ENCODE assay signal across 8 mouse cellular contexts in the genomic region with DNA sequence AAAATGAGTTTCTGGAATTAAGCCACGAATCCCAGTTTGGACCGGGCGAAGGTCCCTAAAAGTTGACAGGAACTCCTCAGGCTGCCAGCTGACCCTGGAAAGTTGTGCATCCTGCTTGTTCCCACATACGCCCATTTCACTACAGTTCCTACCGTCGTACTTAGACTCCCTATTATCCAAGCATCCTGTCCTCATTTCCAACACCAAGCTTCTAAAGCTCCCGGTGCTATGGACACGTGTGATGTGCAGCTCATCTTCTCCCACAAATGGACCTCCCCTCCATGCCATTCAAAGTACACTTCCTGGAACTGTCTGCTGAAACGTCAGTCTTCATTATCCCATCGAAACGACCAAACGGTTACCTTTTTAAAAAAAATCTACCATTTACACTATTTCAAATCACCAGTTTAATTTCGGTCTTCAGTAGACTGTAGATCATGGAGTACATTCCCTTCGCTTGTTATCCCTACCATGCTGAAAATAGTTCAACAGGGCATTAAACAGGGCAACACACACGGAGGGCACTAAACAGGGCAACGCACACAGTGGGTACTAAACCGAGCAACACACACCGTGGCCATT. TPM values are rescaled to one million over a fixed set of nuclear protein-coding genes. Genes with fewer than 3 reads are reported as not detected.
DNase-seq lines count a peak whose midpoint lies in the region; ATAC-seq and TF ChIP-seq lines count a peak whose summit lies in the region.

No protein-coding gene starts in this region.

- H3K36me3 ChIP-seq in testis, adult 2 months (ENCODE audit: control insufficient read depth, insufficient read depth, low read length): no peaks in the 10 kb centered on the region
- no peaks in the 10 kb centered on the region for H3K36me3 ChIP-seq in forebrain, embryonic 14.5 days (ENCODE audit: control insufficient read depth, insufficient read depth, low read length)
- 0 out of 2 replicates have a peak, but pooled peaks cover 3% of the 10 kb centered on the region for H3K36me3 ChIP-seq in lung, embryonic 16.5 days (ENCODE audit: control insufficient read depth, insufficient read depth, low read length)
- H3K36me3 ChIP-seq in stomach, postnatal 0 days (ENCODE audit: control insufficient read depth, insufficient read depth, low read length): no peaks in the 10 kb centered on the region

- no peak for TF ChIP-seq POLR2A in testis, adult 2 months (IDR thresholded peaks at IDR 0.05; ENCODE audit: control insufficient read depth, low read depth, low read length)

- peak overlapping the region; percentile 93 for H3K4me3 ChIP-seq in testis, adult 2 months (ENCODE audit: control insufficient read depth, low read depth, low read length)
- H3K4me3 ChIP-seq in forebrain, embryonic 14.5 days (ENCODE audit: low read depth, low read length): peak overlapping the region; percentile 92
- peak overlapping the region; percentile 96 for H3K4me3 ChIP-seq in lung, embryonic 16.5 days (ENCODE audit: low read length)
- peak overlapping the region; percentile 89 for H3K4me3 ChIP-seq in stomach, postnatal 0 days (ENCODE audit: low read depth, low read length)

- H3K4me2 ChIP-seq in forebrain, embryonic 14.5 days (ENCODE audit: low read length): peak overlapping the region; percentile 81
- H3K4me2 ChIP-seq in lung, embryonic 16.5 days (ENCODE audit: low read depth, low read length): peak overlapping the region; percentile 94
- peak overlapping the region; percentile 80 for H3K4me2 ChIP-seq in stomach, postnatal 0 days (replicated peaks; ENCODE audit: low read depth)

- H3K4me1 ChIP-seq in testis, adult 2 months (ENCODE audit: control insufficient read depth, insufficient read depth, low read length): peaks cover 8% of the 10 kb centered on the region
- H3K4me1 ChIP-seq in forebrain, embryonic 14.5 days (ENCODE audit: control insufficient read depth, insufficient read depth, low read length): peaks cover 8% of the 10 kb centered on the region; the same call in 1 of the 2 replicates
- H3K4me1 ChIP-seq in lung, embryonic 16.5 days (replicated peaks; ENCODE audit: control insufficient read depth, insufficient read depth, low read length): peaks cover 12% of the 10 kb centered on the region
- 0 out of 2 replicates have a peak, but pooled peaks cover 2% of the 10 kb centered on the region for H3K4me1 ChIP-seq in stomach, postnatal 0 days (replicated peaks; ENCODE audit: control insufficient read depth, insufficient read depth)

- DNase-seq in testis, postnatal 10 days (ENCODE audit: low spot score): no peak
- peak; percentile 40 for DNase-seq in c-Kit-positive CD71-positive TER-119-positive erythroid progenitor cells, embryonic 14.5 days (ENCODE audit: low spot score)
- DNase-seq in forebrain, embryonic 14.5 days (ENCODE audit: low spot score): peak; percentile 29
- peak; percentile 16 for DNase-seq in kidney, adult 18-20 months
- no peak for DNase-seq in stomach, postnatal 0 days (ENCODE audit: low spot score)
- DNase-seq in gastrocnemius, adult 18-20 months (ENCODE audit: low spot score): no peak

- H3K27ac ChIP-seq in testis, adult 2 months (ENCODE audit: control insufficient read depth, insufficient read depth, low read depth, low read length): peak overlapping the region; percentile 91
- H3K27ac ChIP-seq in forebrain, embryonic 14.5 days (ENCODE audit: low read depth, low read length): peak overlapping the region; percentile 96
- H3K27ac ChIP-seq in lung, embryonic 16.5 days (ENCODE audit: low read length): peak overlapping the region; percentile 98
- peak overlapping the region; percentile 94 for H3K27ac ChIP-seq in stomach, postnatal 0 days (replicated peaks)

- peak overlapping the region; percentile 88 for H3K9ac ChIP-seq in forebrain, embryonic 14.5 days (ENCODE audit: low read length)
- peak overlapping the region; percentile 92 for H3K9ac ChIP-seq in lung, embryonic 16.5 days (ENCODE audit: low read length)
- peak overlapping the region; percentile 73 for H3K9ac ChIP-seq in stomach, postnatal 0 days (ENCODE audit: low read length)

- WGBS in forebrain, embryonic 14.5 days: 15% methylated on average over 18 of the region's 18 CpGs
- WGBS in lung, embryonic 16.5 days: 7% methylated on average over 18 of the region's 18 CpGs
- WGBS in stomach, postnatal 0 days: 7% methylated on average over 18 of the region's 18 CpGs

- no peak for TF ChIP-seq CTCF in testis, adult 2 months (IDR thresholded peaks at IDR 0.05; ENCODE audit: control insufficient read depth, insufficient read depth, insufficient replicate concordance, low read depth, low read length)
- TF ChIP-seq CTCF in stomach, postnatal 0 days (IDR thresholded peaks at IDR 0.05; ENCODE audit: low read depth): no peak

- no peak for TF ChIP-seq EP300 in stomach, postnatal 0 days (optimal IDR thresholded peaks at IDR 0.05)

- H3K27me3 ChIP-seq in testis, adult 2 months (ENCODE audit: control insufficient read depth, insufficient read depth, low read length): no peaks in the 10 kb centered on the region
- H3K27me3 ChIP-seq in forebrain, embryonic 14.5 days (replicated peaks; ENCODE audit: control insufficient read depth, insufficient read depth, low read length): no peaks in the 10 kb centered on the region
- no peaks in the 10 kb centered on the region for H3K27me3 ChIP-seq in lung, embryonic 16.5 days (ENCODE audit: control insufficient read depth, insufficient read depth, low read depth, low read length)
- H3K27me3 ChIP-seq in stomach, postnatal 0 days (ENCODE audit: control insufficient read depth, insufficient read depth, low read length): no peaks in the 10 kb centered on the region

- peak; percentile 1 for ATAC-seq in forebrain, embryonic 14.5 days
- no peak for ATAC-seq in lung, embryonic 16.5 days (ENCODE audit: low read depth)
- ATAC-seq in stomach, postnatal 0 days (ENCODE audit: low FRiP score, low TSS enrichment): 0 out of 2 replicates have a peak, but pooled peaks have one; percentile 0

- no peaks in the 10 kb centered on the region for H3K9me3 ChIP-seq in forebrain, embryonic 14.5 days (replicated peaks; ENCODE audit: control insufficient read depth, low read length)
- H3K9me3 ChIP-seq in lung, embryonic 16.5 days (ENCODE audit: control insufficient read depth, low read length): no peaks in the 10 kb centered on the region
- no peaks in the 10 kb centered on the region for H3K9me3 ChIP-seq in stomach, postnatal 0 days (ENCODE audit: control insufficient read depth, low read length)

RNA-seq across cellular contexts. Expression of a gene that starts 1.5 kb away (rescaled TPM):
- 66.4 and 142 TPM in 2 replicates for polyA plus RNA-seq in testis, adult 2 months (2012; rRNA removed)
- polyA plus RNA-seq in forebrain, embryonic 14.5 days (2014; fragmentation: Nextera tagmentation; extraction: Ambion mirVana): 59.0 and 79.9 TPM in 2 replicates
- polyA plus RNA-seq in lung, embryonic 16.5 days (2015; fragmentation: Nextera tagmentation; extraction: Ambion mirVana): 62.1 and 69.4 TPM in 2 replicates
- 28.6 and 41.9 TPM in 2 replicates for polyA plus RNA-seq in stomach, postnatal 0 days (2015; fragmentation: Nextera tagmentation; extraction: Ambion mirVana)
- total RNA-seq in gastrocnemius, adult 18-20 months (2021): 10 to 100 TPM; 11.2 to 12.5 TPM

Comparison
In these comparisons a context has a peak if more than half of its experiments do, and no peak if none do; other contexts are left out.
1. DNase-seq: peak in c-Kit-positive CD71-positive TER-119-positive erythroid progenitor cells, embryonic 14.5 days (single experiment), forebrain, embryonic 14.5 days (single experiment) and kidney, adult 18-20 months (single experiment); none in testis, postnatal 10 days (single experiment), stomach, postnatal 0 days (single experiment) and gastrocnemius, adult 18-20 months (single experiment).
2. Peak in every context shown above with its lines, with median percentiles within 50 percentile points of each other: H3K27ac ChIP-seq, H3K4me3 ChIP-seq, H3K4me2 ChIP-seq and H3K9ac ChIP-seq.